Mouse (Mus musculus) spleen, adult 2 months (tissue): ENCODE measurements around the gene Ydjc.

Experiments used
- CTCF ChIP-seq: fragments of 200-500 bp; IDR thresholded peaks from 2 replicates; pipeline ENCODE4 v1.5.1; 2011; ENCODE audit warnings: mild to moderate bottlenecking, inconsistent platforms; ENCODE audit not compliant: insufficient read depth, insufficient read length, insufficient replicate concordance; ENCODE audit errors: extremely low read depth
- POLR2A ChIP-seq: fragments of 200-500 bp; IDR thresholded peaks from 2 replicates; pipeline ENCODE4 v1.6.1; 2011; ENCODE audit warnings: low read depth, low read length, inconsistent platforms

DNA sequence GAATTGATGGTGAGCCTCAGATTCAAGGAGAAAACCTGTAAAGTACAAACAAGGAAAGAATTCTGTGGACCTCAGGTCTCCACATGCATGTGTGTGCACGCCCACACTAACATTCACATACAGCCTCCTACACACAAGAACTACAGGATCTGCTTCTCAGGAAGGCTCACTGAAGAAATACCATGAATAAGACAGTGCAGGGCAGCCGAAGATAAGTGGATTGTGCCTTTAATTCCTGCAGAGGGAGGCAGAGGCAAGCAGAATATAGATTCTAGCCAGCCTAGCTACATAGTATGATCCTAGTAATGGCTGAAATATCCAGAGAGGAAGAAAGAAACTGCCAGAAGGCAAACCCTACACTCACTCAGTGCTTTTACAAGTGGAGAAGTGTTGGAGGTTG is 57.6 kb downstream of the Ydjc start:
- TF ChIP-seq POLR2A (no peak), CTCF (no peak)
